Mouse (Mus musculus) cerebellum, postnatal 10 days (tissue): Measurements from ENCODE around the gene Olfr1193.
"Not testable (repeated sequence)": the region's sequence is repeated elsewhere in the genome, so short reads cannot be mapped to it uniquely, and the experiment has no call there.

Experiments
- DNase-seq, 2 experiments: peaks; one replicate each; pipeline ENCODE4 v3.0.0; 2021; ENCODE audit warnings: mixed read lengths in 2 of 2

Gene Olfr1193

DNA sequence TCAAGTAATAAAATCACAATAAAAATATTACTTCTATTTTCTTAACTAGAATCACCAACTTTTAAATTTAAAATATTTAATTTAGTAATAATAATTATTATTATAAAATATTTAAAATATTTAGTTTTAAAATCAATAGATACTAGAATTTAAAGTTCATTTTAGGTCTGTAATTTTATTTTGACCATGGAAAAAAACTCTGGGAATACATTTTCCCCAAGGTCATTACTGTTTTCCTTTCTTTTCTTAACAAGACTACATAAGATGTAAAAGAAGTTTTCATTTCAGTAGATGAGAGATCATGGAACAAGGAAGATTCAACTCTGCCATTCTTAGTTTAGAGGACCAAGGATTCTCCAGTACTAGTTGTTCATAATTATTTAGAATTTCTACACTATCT lies at the start of gene Olfr1193:
TSS of gene Olfr1193 (plus strand) at position 301 of the 400 bp plus-strand sequence.
- not testable (repeated sequence) for DNase-seq

DNA sequence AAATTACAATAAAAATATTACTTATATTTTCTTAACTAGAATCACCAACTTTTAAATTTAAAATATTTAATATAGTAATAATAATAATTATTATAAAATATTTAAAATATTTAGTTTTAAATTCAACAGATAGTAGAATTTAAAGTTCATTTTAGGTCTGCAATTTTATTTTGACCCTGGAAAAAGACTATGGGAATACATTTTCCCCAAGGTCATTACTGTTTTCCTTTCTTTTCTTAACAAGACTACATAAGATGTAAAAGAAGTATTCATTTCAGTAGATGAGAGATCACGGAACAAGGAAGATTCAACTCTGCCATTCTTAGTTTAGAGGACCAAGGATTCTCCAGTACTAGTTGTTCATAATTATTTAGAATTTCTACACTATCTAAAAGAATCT lies 35.2 kb upstream of the Olfr1193 start, which contains the start of gene Olfr1191-ps1:
TSS of gene Olfr1191-ps1 (plus strand) at position 301 of the 400 bp plus-strand sequence.
- not testable (repeated sequence) for DNase-seq

DNA sequence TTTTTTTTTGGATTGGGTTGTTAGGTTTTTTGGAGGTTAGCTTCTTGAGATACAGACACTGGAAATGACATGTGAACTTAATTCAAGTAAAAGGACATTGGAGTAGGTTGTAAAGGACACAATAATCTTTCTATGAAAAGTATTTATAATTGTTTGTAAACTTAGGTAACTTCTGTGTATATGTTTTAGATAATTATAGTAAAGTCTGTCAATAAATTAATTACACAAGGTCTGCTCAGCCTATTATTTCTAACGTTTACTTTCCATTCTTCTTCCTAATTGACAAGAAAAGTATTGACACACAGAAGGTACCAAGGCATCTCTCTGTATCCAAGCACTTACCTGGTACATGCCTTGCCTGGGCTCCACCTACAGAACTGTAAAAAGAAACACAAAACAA lies 27.2 kb upstream of the Olfr1193 start, which contains the start of gene Olfr1192-ps1:
TSS of gene Olfr1192-ps1 (plus strand) at position 301 of the 400 bp plus-strand sequence.
- DNase-seq = no peak

DNA sequence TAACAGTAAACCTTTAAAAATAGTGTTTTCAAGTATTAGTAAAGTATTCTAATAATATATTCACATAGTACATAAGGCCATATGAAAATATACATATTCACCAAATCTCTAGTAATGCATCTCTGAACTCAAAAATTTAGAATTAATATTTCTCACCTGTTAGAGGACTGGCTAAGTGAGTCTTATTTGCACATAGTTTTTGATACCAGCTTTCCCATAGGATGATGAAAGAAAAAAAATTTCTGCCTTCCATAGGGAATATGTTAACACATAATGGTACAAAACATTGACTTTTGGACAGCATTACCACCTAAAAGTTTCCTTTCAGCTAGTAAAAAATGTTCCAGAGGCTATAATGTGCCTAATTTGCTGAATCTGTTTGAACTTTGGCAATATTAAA lies 13.7 kb downstream of the Olfr1193 start, which contains the start of gene Olfr1195:
TSS of gene Olfr1195 (minus strand) at position 101 of the 400 bp plus-strand sequence.
- DNase-seq = no peak

DNA sequence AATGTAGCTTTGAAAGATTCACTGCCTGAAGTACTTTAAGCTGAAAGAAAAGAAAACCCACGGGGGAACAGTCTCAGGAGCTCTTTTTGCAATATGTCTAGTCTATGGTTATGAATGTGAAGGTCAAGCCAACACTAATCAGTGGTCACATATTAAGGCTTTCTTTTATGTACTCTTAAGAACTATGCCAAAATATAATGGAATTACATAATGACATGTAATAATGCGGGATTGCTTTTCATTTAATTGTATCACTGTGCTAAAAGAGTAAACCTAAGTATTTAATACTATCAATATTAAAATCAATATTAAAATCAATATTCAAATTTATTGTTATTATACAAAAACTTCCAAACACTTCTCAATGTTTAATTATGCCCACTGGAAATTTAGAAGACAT lies 29.1 kb downstream of the Olfr1193 start, which contains the start of gene Olfr1196:
TSS of gene Olfr1196 (minus strand) at position 101 of the 400 bp plus-strand sequence.
- DNase-seq = no peak
